Mouse (Mus musculus) liver, adult 2 months (tissue): ENCODE measurements around the gene Eml1.
A peak's percentile ranks its signal among the peaks of the same experiment; 100 is the strongest.

Source experiments
- CTCF ChIP-seq: fragments of 200-500 bp; IDR thresholded peaks from 2 replicates; pipeline ENCODE4 v1.5.1; 2011; ENCODE audit warnings: low read depth, low read length, control low read depth
- POLR2A ChIP-seq: fragments of 200-500 bp; IDR thresholded peaks from 2 replicates; pipeline ENCODE4 v1.6.1; 2011; ENCODE audit warnings: low read length, control low read depth; ENCODE audit not compliant: insufficient read depth; ENCODE audit errors: extremely low read depth

GRCm38 (mm10) chr12:108422495-108422857 is 51.7 kb downstream of the Eml1 start:
- TF ChIP-seq CTCF (peak; percentile 28; the same call in 1 of the 2 replicates), POLR2A (no peak)
